Mouse (Mus musculus) liver, embryonic 14.5 days (tissue): ENCODE measurements around the gene Napepld. TPM values are rescaled to one million over a fixed set of nuclear protein-coding genes. Genes with fewer than 3 reads are reported as not detected.
"Not testable (repeated sequence)": the region's sequence is repeated elsewhere in the genome, so short reads cannot be mapped to it uniquely, and the experiment has no call there.

Experiments used
- ATAC-seq: fragments of 200-750 bp; cut with Nextera tagmentation; 2 replicates; pipeline ENCODE4 v1.8.0; 2017; ENCODE audit warnings: moderate number of reproducible peaks, mild to moderate bottlenecking, moderate library complexity; ENCODE audit not compliant: insufficient read depth
- DNase-seq, 3 experiments: peaks; one replicate each; pipeline ENCODE4 v3.0.0-alpha.2; 2012 to 2013; ENCODE audit warnings: low read depth in 3 of 3, low spot score in 3 of 3
- H3K27ac ChIP-seq: fragments of 300-500 bp; sonication (generic); 2 replicates; pipeline ENCODE4 v1.5.1; 2014; ENCODE audit warnings: moderate library complexity, mild to moderate bottlenecking, control low read depth, inconsistent platforms
- H3K27me3 ChIP-seq: fragments of 300-500 bp; sonication (generic); 2 replicates; pipeline ENCODE4 v1.6.1; 2014; ENCODE audit warnings: mild to moderate bottlenecking, low read length, moderate library complexity; ENCODE audit not compliant: control insufficient read depth, insufficient read depth
- H3K36me3 ChIP-seq: fragments of 300-500 bp; sonication (generic); replicated peaks from 2 replicates; pipeline ENCODE4 v1.6.1; 2014; ENCODE audit warnings: low read depth; ENCODE audit not compliant: control insufficient read depth, insufficient read depth
- H3K4me1 ChIP-seq, 2 experiments: fragments of 200-500 bp in 1 of 2; fragments of 300-500 bp in 1 of 2; sonication (generic) in 1 of 2; replicated peaks; 2 replicates each; pipeline ENCODE4 v1.6.1; 2012 to 2014; ENCODE audit warnings: antibody characterized with exemption in 1 of 2, inconsistent platforms in 1 of 2, low read length in 1 of 2; ENCODE audit not compliant: control insufficient read depth in 2 of 2, insufficient read depth in 2 of 2
- H3K4me2 ChIP-seq: fragments of 300-500 bp; sonication (generic); 2 replicates; pipeline ENCODE4 v1.6.1; 2014; ENCODE audit warnings: low read depth, mild to moderate bottlenecking, control low read depth, moderate library complexity
- H3K4me3 ChIP-seq, 2 experiments: fragments of 200-500 bp in 1 of 2; fragments of 300-500 bp in 1 of 2; sonication (generic) in 1 of 2; 2 replicates each; pipeline ENCODE4 v1.5.1; 2012 to 2014; ENCODE audit warnings: low read depth in 2 of 2, low read length in 2 of 2, mild to moderate bottlenecking in 2 of 2, control low read depth in 1 of 2, inconsistent platforms in 1 of 2, moderate library complexity in 1 of 2; ENCODE audit not compliant: insufficient read depth in 1 of 2
- H3K9ac ChIP-seq: fragments of 300-500 bp; sonication (generic); replicated peaks from 2 replicates; pipeline ENCODE4 v1.6.1; 2014; ENCODE audit warnings: mild to moderate bottlenecking, control low read depth, moderate library complexity
- H3K9me3 ChIP-seq: fragments of 300-500 bp; sonication (generic); 2 replicates; pipeline ENCODE4 v1.6.1; 2016; ENCODE audit warnings: low read length, mixed read lengths; ENCODE audit not compliant: control insufficient read depth
- CTCF ChIP-seq: IDR thresholded peaks from 2 replicates; pipeline ENCODE4 v1.5.1; 2016; ENCODE audit warnings: antibody characterized with exemption, low read depth, control low read depth
- EP300 ChIP-seq: IDR thresholded peaks from 2 replicates; pipeline ENCODE4 v1.6.1; 2016; ENCODE audit warnings: antibody characterized with exemption, low read depth
- WGBS: fragments of 180-500 bp; shearing (Covaris S2); extraction: QIAGEN DNeasy Blood & Tissue Kit; methylation state at CpG from one replicate; pipeline ENCODE4 v1.1.7; 2014; ENCODE audit not compliant: insufficient replicate concordance; 5-methylcytosine and 5-hydroxymethylcytosine counted together
- polyA plus RNA-seq, 2 experiments: library from polyadenylated mRNA; depleted of rRNA in 1 of 2; stranded (reverse) in 1 of 2; unstranded in 1 of 2; fragments of >200 nt; fragmentation: Nextera tagmentation in 1 of 2; extraction: Ambion mirVana in 1 of 2; gene quantifications; 2 replicates each; pipeline versions ENCODE4 v1.2.1 to v1.2.3; 2012 to 2014

Napepld gene
- polyA plus RNA-seq, 2 experiments, result 1.3 to 1.8 TPM

GRCm38 (mm10) chr5:21644891-21645438, 56.2 kb downstream of the Napepld start:
- Histone ChIP-seq H3K4me2 (peak overlapping the region; percentile 83), H3K9me3 (no peaks in the 10 kb centered on the region), H3K27ac (no peak overlapping the region), H3K27me3 (no peaks in the 10 kb centered on the region; the same call in 1 of the 2 replicates), H3K4me3 (peak overlapping the region; percentile 15 to 35), H3K36me3 (no peaks in the 10 kb centered on the region; the same call in none of the 2 replicates), H3K4me1 (peaks cover 11 to 13% of the 10 kb centered on the region in 2 experiments), H3K9ac (no peak overlapping the region)
- 15% methylated on average over 14 of the region's 14 CpGs for WGBS
- DNase-seq (no peak), ATAC-seq (no peak)
- no peak; the same call in 1 of the 2 replicates for TF ChIP-seq CTCF
- no peak for TF ChIP-seq EP300

GRCm38 (mm10) chr5:21643606-21644005, 57.6 kb downstream of the Napepld start:
- Histone ChIP-seq H3K9ac (no peak overlapping the region), H3K4me2 (no peak overlapping the region), H3K27me3 (no peaks in the 10 kb centered on the region; the same call in 1 of the 2 replicates), H3K4me3 (no peak overlapping the region), H3K27ac (no peak overlapping the region), H3K36me3 (no peaks in the 10 kb centered on the region), H3K9me3 (no peaks in the 10 kb centered on the region), H3K4me1 (peaks cover 11 to 13% of the 10 kb centered on the region in 2 experiments)
- TF ChIP-seq CTCF, result no peak
- TF ChIP-seq EP300, result no peak
- no peak for DNase-seq
- no peak for ATAC-seq
- 4% methylated on average over 1 of the region's 1 CpGs for WGBS

- Histone ChIP-seq H3K4me2 (no peak overlapping the region), H3K9ac (no peak overlapping the region)
- WGBS, result 0% methylated on average over 1 of the region's 1 CpGs
Measured at GRCm38 (mm10) chr5:21640961-21641360, 60.2 kb downstream of the Napepld start.

GRCm38 (mm10) chr5:21625916-21626315, 75.3 kb downstream of the Napepld start:
- no peak overlapping the region for H3K4me3 ChIP-seq
- no peak overlapping the region for H3K9ac ChIP-seq
- H3K27me3 ChIP-seq, result no peaks in the 10 kb centered on the region
- H3K4me2 ChIP-seq, result no peak overlapping the region
- no peak for TF ChIP-seq EP300
- no peak for TF ChIP-seq CTCF
- H3K4me1 ChIP-seq, result no peaks in the 10 kb centered on the region
- no peaks in the 10 kb centered on the region for H3K9me3 ChIP-seq
- ATAC-seq (no peak), DNase-seq (no peak)
- no peak overlapping the region for H3K27ac ChIP-seq
- no peaks in the 10 kb centered on the region for H3K36me3 ChIP-seq

More at GRCm38 (mm10) chr5:21640961-21641360, 60.2 kb downstream of the Napepld start:
- Histone ChIP-seq H3K9me3 (no peaks in the 10 kb centered on the region), H3K27me3 (no peaks in the 10 kb centered on the region; the same call in 1 of the 2 replicates), H3K36me3 (no peaks in the 10 kb centered on the region), H3K4me1 (peaks cover 4 to 7% of the 10 kb centered on the region in 2 experiments; a peak in 3 of 4 replicates), H3K27ac (no peak overlapping the region), H3K4me3 (no peak overlapping the region)
- DNase-seq (no peak), ATAC-seq (no peak)
- TF ChIP-seq CTCF (peak; percentile 59), EP300 (no peak)

GRCm38 (mm10) chr5:21616450-21617009, 84.7 kb downstream of the Napepld start:
- whole genome bisulfite sequencing, result 15% methylated on average over 3 of the region's 3 CpGs
- TF ChIP-seq EP300, result 0 out of 2 replicates have a peak, but pooled peaks have one; percentile 29
- no peak for TF ChIP-seq CTCF

GRCm38 (mm10) chr5:21614299-21614698, 86.9 kb downstream of the Napepld start:
- 86% methylated on average over 11 of the region's 11 CpGs for WGBS
- not testable (repeated sequence) for ATAC-seq

More at GRCm38 (mm10) chr5:21616450-21617009, 84.7 kb downstream of the Napepld start:
- Histone ChIP-seq H3K36me3 (no peaks in the 10 kb centered on the region), H3K27ac (no peak overlapping the region), H3K9ac (no peak overlapping the region), H3K27me3 (no peaks in the 10 kb centered on the region), H3K9me3 (no peaks in the 10 kb centered on the region), H3K4me3 (no peak overlapping the region), H3K4me1 (peaks cover 2 to 4% of the 10 kb centered on the region in 2 experiments; a peak in 1 of 4 replicates), H3K4me2 (no peak overlapping the region)
- peak in 1 of 3 experiments; percentile 7 for DNase-seq
- peak; percentile 55; the same call in 1 of the 2 replicates for ATAC-seq

More at GRCm38 (mm10) chr5:21614299-21614698, 86.9 kb downstream of the Napepld start:
- H3K9me3 ChIP-seq, H3K4me2 ChIP-seq, H3K9ac ChIP-seq, H3K4me1 ChIP-seq, H3K27ac ChIP-seq, H3K27me3 ChIP-seq, H3K4me3 ChIP-seq, DNase-seq, H3K36me3 ChIP-seq: not testable (repeated sequence)
